ENCODE assay signal across 11 mouse cellular contexts in the genomic region with DNA sequence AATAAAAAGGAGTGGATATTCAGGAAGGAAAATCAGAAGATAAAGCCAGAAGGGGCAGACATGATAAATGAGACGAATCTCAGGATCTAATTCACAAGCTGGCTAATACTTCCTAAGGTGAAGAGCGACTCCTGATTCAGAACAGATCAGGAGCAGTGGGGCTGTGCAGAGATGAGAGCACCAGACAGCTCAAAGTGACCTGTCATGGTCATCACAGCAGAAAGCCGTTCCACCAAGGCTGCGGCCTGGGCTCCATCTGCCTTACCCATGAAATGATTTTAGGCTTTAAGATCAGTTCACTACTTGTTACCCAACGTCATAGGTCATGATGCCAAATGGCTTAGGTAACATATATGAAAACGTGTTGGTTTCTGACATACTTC.
"Had no signal": no experiment of that assay in that cellular context is flagged by ENCODE, and none has a peak within 500 bp of the region (broad histone marks: within the 10 kb centered on the region; RNA-seq: fewer than 3 reads in every experiment).

No protein-coding gene starts in this region.

- H3K9ac ChIP-seq: limb, embryonic 13.5 days; liver, embryonic 14.5 days; neural tube, embryonic 15.5 days had no signal

- H3K4me3 ChIP-seq: limb, embryonic 13.5 days; neural tube, embryonic 15.5 days had no signal

- H3K9me3 ChIP-seq: limb, embryonic 13.5 days; neural tube, embryonic 15.5 days had no signal

- H3K27me3 ChIP-seq: limb, embryonic 13.5 days; neural tube, embryonic 15.5 days had no signal

- H3K36me3 ChIP-seq: limb, embryonic 13.5 days; neural tube, embryonic 15.5 days had no signal

- H3K27ac ChIP-seq: kidney, postnatal 0 days; limb, embryonic 13.5 days; liver, embryonic 14.5 days; neural tube, embryonic 15.5 days; stomach, postnatal 0 days had no signal

- DNase-seq: kidney, adult 9 months; layer of hippocampus, adult 9-11 months; lung, adult 18-20 months; right cerebral cortex, adult 18-20 months; right cerebral cortex, postnatal 25 days; thymus, postnatal 4 days had no signal

- H3K4me2 ChIP-seq: limb, embryonic 13.5 days; neural tube, embryonic 15.5 days had no signal
